Comparison of ENCODE assay signal across 9 mouse cellular contexts in genomic region chrX:12158821-12159533, GRCm38 (mm10). TPM values are rescaled to one million over a fixed set of nuclear protein-coding genes. Genes with fewer than 3 reads are reported as not detected.
DNase-seq lines count a peak whose midpoint lies in the region; ATAC-seq and TF ChIP-seq lines count a peak whose summit lies in the region.
"Had no signal": no experiment of that assay in that cellular context is flagged by ENCODE, and none has a peak within 500 bp of the region (broad histone marks: within the 10 kb centered on the region; RNA-seq: fewer than 3 reads in every experiment).

No protein-coding gene starts in this region.

- peaks cover 21% of the 10 kb centered on the region for H3K4me1 ChIP-seq in kidney, embryonic 14.5 days (ENCODE audit: control insufficient read depth, insufficient read depth, low read length)
- no peaks in the 10 kb centered on the region for H3K4me1 ChIP-seq in lung, postnatal 0 days (ENCODE audit: insufficient read depth, low read depth, low read length)
- peaks cover 11% of the 10 kb centered on the region for H3K4me1 ChIP-seq in small intestine, adult 2 months (ENCODE audit: control insufficient read depth, insufficient read depth, insufficient read length, low read length)

- 0 out of 2 replicates have a peak, but pooled peaks have one; percentile 0 for ATAC-seq in kidney, embryonic 14.5 days (ENCODE audit: low FRiP score, low TSS enrichment)
- ATAC-seq in lung, postnatal 0 days: peak; percentile 39

- H3K36me3 ChIP-seq in kidney, embryonic 14.5 days (ENCODE audit: control insufficient read depth, insufficient read depth, low read length): no peaks in the 10 kb centered on the region
- H3K36me3 ChIP-seq in lung, postnatal 0 days (ENCODE audit: insufficient read depth, low read length): no peaks in the 10 kb centered on the region
- no peaks in the 10 kb centered on the region for H3K36me3 ChIP-seq in small intestine, adult 2 months (ENCODE audit: control insufficient read depth, insufficient read depth, low read length)
- H3K36me3 ChIP-seq: G1E had no signal

- DNase-seq in cerebellum, postnatal 10 days: peak; percentile 17 to 23
- no peak for DNase-seq in cerebellum, postnatal 25 days
- DNase-seq in ZHBTc4 (ENCODE audit: low read depth, low spot score): peak; percentile 29
- DNase-seq in heart, adult 9 months (ENCODE audit: low spot score in 2 of 2): peak; percentile 56 to 74
- peak; percentile 59 for DNase-seq in lung, postnatal 0 days (ENCODE audit: low spot score)
- no peak for DNase-seq in ovary, postnatal 10 days (ENCODE audit: low spot score)

- no peak for TF ChIP-seq POLR2A in small intestine, adult 2 months (IDR thresholded peaks at IDR 0.05; ENCODE audit: low read depth, low read length)

- peak overlapping the region; percentile 91 for H3K27ac ChIP-seq in kidney, embryonic 14.5 days (ENCODE audit: low read depth, low read length)
- H3K27ac ChIP-seq in lung, postnatal 0 days (ENCODE audit: low read length): peak overlapping the region; percentile 86
- peak overlapping the region; percentile 83 for H3K27ac ChIP-seq in small intestine, adult 2 months (ENCODE audit: insufficient read depth, low read depth, low read length)

- H3K9ac ChIP-seq in kidney, embryonic 14.5 days (ENCODE audit: low read depth, low read length): peak overlapping the region; percentile 70; the same call in 1 of the 2 replicates
- no peak overlapping the region for H3K9ac ChIP-seq in lung, postnatal 0 days (replicated peaks; ENCODE audit: low read depth)

- WGBS in kidney, embryonic 14.5 days: 10% methylated on average over 31 of the region's 31 CpGs
- 9% methylated on average over 27 of the region's 31 CpGs for WGBS in lung, postnatal 0 days
- WGBS in small intestine, adult 2 months: 5% methylated on average over 29 of the region's 31 CpGs

- TF ChIP-seq CTCF in lung, postnatal 0 days (IDR thresholded peaks at IDR 0.05): no peak
- TF ChIP-seq CTCF in small intestine, adult 2 months (IDR thresholded peaks at IDR 0.05; ENCODE audit: extremely low read depth, insufficient read length, insufficient replicate concordance, low read depth, low read length): no peak

- peak overlapping the region; percentile 59 for H3K4me2 ChIP-seq in kidney, embryonic 14.5 days (replicated peaks; ENCODE audit: low read depth, low read length)
- peak overlapping the region; percentile 67 for H3K4me2 ChIP-seq in lung, postnatal 0 days (replicated peaks; ENCODE audit: low read depth, low read length)

- peak; percentile 53 for TF ChIP-seq EP300 in lung, postnatal 0 days (IDR thresholded peaks at IDR 0.05)

- H3K27me3 ChIP-seq in kidney, embryonic 14.5 days (ENCODE audit: control insufficient read depth, insufficient read depth, low read length): peaks cover 22% of the 10 kb centered on the region
- no peaks in the 10 kb centered on the region for H3K27me3 ChIP-seq in lung, postnatal 0 days (replicated peaks; ENCODE audit: insufficient read depth, low read length)
- peaks cover 20% of the 10 kb centered on the region for H3K27me3 ChIP-seq in small intestine, adult 2 months (ENCODE audit: control insufficient read depth, insufficient read depth, low read length)

- no peaks in the 10 kb centered on the region for H3K9me3 ChIP-seq in kidney, embryonic 14.5 days (ENCODE audit: control insufficient read depth, low read length)
- no peaks in the 10 kb centered on the region for H3K9me3 ChIP-seq in lung, postnatal 0 days (ENCODE audit: low read length)

- H3K4me3 ChIP-seq in kidney, embryonic 14.5 days (ENCODE audit: low read length): peak overlapping the region; percentile 46
- H3K4me3 ChIP-seq in lung, postnatal 0 days (ENCODE audit: low read depth, low read length): peak overlapping the region; percentile 35; the same call in 1 of the 2 replicates
- peak overlapping the region; percentile 64 for H3K4me3 ChIP-seq in small intestine, adult 2 months (ENCODE audit: low read depth, low read length)

RNA-seq across cellular contexts. Expression of gene Bcor, which starts 1.2 kb away (rescaled TPM):
- polyA plus RNA-seq in kidney, embryonic 14.5 days (2014; fragmentation: Nextera tagmentation; extraction: Ambion mirVana): 16.3 and 24.1 TPM in 2 replicates
- 8.2 and 12.0 TPM in 2 replicates for polyA plus RNA-seq in lung, postnatal 0 days (2015; fragmentation: Nextera tagmentation; extraction: Ambion mirVana)
- polyA plus RNA-seq in small intestine, adult 2 months (2012; rRNA removed): 4.5 and 5.5 TPM in 2 replicates

Comparison
In these comparisons a context has a peak if more than half of its experiments do, and no peak if none do; other contexts are left out.
1. DNase-seq: peak in cerebellum, postnatal 10 days (2 of 2), ZHBTc4 (single experiment), heart, adult 9 months (2 of 2) and lung, postnatal 0 days (single experiment); none in cerebellum, postnatal 25 days (0 of 2) and ovary, postnatal 10 days (single experiment).
2. Peak in every context shown above with its lines, with median percentiles within 50 percentile points of each other: H3K27ac ChIP-seq and H3K4me3 ChIP-seq.